Mouse (Mus musculus): ENCODE measurements around the gene Clcn2. TPM values are rescaled to one million over a fixed set of nuclear protein-coding genes. Genes with fewer than 3 reads are reported as not detected.

The Clcn2 gene
- polyA plus RNA-seq, 2 experiments = 5.6 to 16.7 TPM

DNA sequence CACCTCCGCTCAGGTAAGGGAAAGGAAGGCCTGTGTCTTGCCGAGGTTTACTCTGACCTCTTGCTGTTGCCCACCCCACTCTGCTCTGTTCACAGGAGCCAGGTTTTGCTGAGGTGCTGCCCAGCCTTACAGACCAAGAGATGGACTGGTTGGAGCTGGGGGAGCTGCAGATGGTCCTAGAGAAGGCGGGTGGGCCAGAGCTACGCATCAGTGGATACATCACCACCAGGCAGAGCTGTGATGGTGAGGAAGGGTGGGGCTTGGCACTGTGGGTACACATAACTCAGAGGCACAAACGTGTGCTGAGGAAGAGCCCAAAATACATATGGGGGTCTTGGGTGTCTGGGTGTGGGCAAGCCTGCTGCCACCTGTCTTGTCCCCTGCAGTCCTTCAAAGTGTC lies 18.1 kb upstream of the Clcn2 start:
- H3K36me3 ChIP-seq (replicated peaks; ENCODE audit: control insufficient read depth, insufficient read depth, low read depth) = no peaks in the 10 kb centered on the region
- no peak for DNase-seq (ENCODE audit: low read depth in 3 of 3, low spot score in 3 of 3)
- no peak for ATAC-seq (ENCODE audit: insufficient read depth)
- TF ChIP-seq CTCF (IDR thresholded peaks at IDR 0.05; ENCODE audit: low read depth) (no peak), EP300 (IDR thresholded peaks at IDR 0.05; ENCODE audit: low read depth) (no peak)
- no peak overlapping the region for H3K4me2 ChIP-seq (ENCODE audit: low read depth)
- H3K4me3 ChIP-seq (ENCODE audit: insufficient read depth in 1 of 2, low read depth in 2 of 2, low read length in 2 of 2) = no peak overlapping the region
- H3K27me3 ChIP-seq (ENCODE audit: control insufficient read depth, insufficient read depth, low read length) = peaks cover 53% of the 10 kb centered on the region
- no peaks in the 10 kb centered on the region for H3K9me3 ChIP-seq (ENCODE audit: control insufficient read depth, low read length)
- no peak overlapping the region for H3K9ac ChIP-seq (replicated peaks)
- no peaks in the 10 kb centered on the region for H3K4me1 ChIP-seq (replicated peaks; ENCODE audit: control insufficient read depth in 2 of 2, insufficient read depth in 2 of 2, low read length in 1 of 2)
- WGBS (ENCODE audit: insufficient replicate concordance) = 48% methylated on average over 5 of the region's 5 CpGs
- no peak overlapping the region for H3K27ac ChIP-seq

DNA sequence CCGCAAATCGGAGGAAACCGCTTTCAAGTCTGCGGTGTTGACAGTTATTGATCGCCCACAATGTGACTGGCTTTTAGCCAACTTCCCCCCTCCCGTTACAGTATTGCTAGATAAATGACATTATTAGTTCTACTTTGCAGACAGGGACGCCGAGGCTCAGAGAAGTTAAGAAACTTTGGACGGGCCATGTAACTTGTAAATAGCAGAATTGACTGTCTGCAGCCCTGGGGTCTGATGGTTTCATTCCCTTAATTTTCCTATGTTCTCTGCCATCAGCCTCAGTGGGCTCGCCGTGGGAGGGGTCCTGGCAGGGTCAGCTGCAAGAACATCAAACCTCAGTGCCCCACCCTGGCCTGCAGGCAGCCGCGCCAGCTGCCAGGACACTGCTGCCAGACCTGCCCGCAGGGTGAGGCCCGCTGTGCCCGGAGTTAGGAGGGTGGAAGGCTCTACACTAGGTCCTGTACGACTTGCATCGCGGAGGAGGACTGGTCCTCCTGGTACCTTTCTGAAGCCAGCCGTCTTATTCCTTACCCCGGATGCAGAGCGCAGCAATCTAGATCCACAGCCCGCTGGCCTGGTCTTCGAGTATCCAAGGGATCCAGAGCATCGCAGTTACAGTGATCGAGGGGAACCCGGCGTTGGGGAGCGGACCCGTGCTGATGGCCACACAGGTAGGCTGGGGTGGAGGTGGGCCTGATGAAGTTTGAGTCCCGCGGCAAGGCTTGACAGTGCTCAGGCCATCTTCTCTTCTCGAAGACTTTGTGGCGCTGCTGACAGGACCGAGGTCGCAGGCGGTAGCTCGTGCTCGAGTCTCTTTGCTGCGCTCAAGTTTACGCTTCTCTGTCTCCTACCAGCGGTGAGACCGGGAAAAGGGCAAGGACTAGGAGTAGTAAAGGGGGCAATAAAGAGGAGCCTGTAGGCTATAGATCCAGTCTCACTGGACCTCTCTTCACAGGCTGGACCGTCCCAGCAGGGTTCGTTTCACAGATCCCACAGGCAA lies 16.5 kb upstream of the Clcn2 start, which contains the start of gene Thpo:
Gene Thpo (minus strand): TSS at position 781 of the 1,000 bp plus-strand sequence.
- 3% methylated on average over 45 of the region's 45 CpGs for WGBS (ENCODE audit: insufficient replicate concordance)
- Histone ChIP-seq H3K4me3 (ENCODE audit: insufficient read depth in 1 of 2, low read depth in 2 of 2, low read length in 2 of 2) (peak within 1 kb of the TSS; percentile 20 to 49), H3K9me3 (ENCODE audit: control insufficient read depth, low read length) (no peaks in the 10 kb centered on the region), H3K4me2 (ENCODE audit: low read depth) (peak within 1 kb of the TSS; percentile 62), H3K9ac (replicated peaks) (no peak within 1 kb of the TSS), H3K27ac (no peak within 1 kb of the TSS), H3K36me3 (replicated peaks; ENCODE audit: control insufficient read depth, insufficient read depth, low read depth) (no peaks in the 10 kb centered on the region), H3K4me1 (replicated peaks; ENCODE audit: control insufficient read depth in 2 of 2, insufficient read depth in 2 of 2, low read length in 1 of 2) (0 out of 4 replicates have a peak, but pooled peaks cover 0 to 2% of the 10 kb centered on the region in 2 experiments), H3K27me3 (ENCODE audit: control insufficient read depth, insufficient read depth, low read length) (peaks cover 53% of the 10 kb centered on the region)
- no peak for TF ChIP-seq EP300 (IDR thresholded peaks at IDR 0.05; ENCODE audit: low read depth)
- TF ChIP-seq CTCF (IDR thresholded peaks at IDR 0.05; ENCODE audit: low read depth) = 0 out of 2 replicates have a peak, but pooled peaks have one; percentile 2
- ATAC-seq (ENCODE audit: insufficient read depth) (no peak), DNase-seq (ENCODE audit: low read depth in 3 of 3, low spot score in 3 of 3) (no peak)

DNA sequence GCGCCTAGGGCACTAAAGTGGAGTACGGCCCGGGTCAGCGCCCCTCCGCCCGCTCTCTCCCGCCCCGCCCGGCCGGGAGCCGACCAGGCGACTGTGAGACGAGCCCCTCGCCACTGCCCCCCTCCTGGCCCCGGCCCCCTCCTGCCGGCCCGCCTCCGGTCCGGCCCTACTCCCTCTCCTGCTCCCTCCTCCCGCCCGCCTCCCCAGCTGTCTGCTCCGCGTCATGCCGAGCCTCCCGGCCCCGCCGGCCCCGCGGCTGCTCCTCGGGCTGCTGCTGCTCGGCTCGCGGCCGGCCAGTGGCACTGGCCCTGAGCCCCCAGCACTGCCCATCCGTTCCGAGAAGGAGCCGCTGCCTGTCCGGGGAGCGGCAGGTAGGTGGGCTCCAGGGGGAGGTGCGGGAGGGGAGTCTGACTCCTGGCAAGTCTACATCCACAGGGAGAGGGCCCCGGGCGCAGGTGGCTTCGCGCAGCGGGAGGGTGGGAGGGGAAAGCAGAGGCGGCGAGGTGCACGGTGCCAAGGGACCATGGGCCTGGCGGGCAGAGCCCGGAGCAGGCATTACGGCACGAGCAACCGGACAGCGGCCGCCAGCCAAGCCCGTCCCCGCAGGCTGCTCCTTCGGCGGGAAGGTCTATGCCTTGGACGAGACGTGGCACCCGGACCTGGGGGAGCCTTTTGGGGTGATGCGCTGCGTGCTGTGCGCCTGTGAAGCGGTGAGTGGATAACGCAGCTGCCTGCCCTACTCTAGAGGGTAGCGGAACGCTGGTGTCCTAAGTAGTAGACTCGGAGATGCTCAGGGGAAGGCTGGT lies 15.6 kb upstream of the Clcn2 start, which contains the start of gene Chrd:
Gene Chrd (plus strand): TSS at position 203 of the 806 bp plus-strand sequence.
- TF ChIP-seq EP300 (IDR thresholded peaks at IDR 0.05; ENCODE audit: low read depth) = no peak
- TF ChIP-seq CTCF (IDR thresholded peaks at IDR 0.05; ENCODE audit: low read depth) = no peak
- Histone ChIP-seq H3K9me3 (ENCODE audit: control insufficient read depth, low read length) (no peaks in the 10 kb centered on the region), H3K4me2 (ENCODE audit: low read depth) (peak within 1 kb of the TSS; percentile 62), H3K27ac (no peak within 1 kb of the TSS), H3K36me3 (replicated peaks; ENCODE audit: control insufficient read depth, insufficient read depth, low read depth) (no peaks in the 10 kb centered on the region), H3K4me1 (replicated peaks; ENCODE audit: control insufficient read depth in 2 of 2, insufficient read depth in 2 of 2, low read length in 1 of 2) (0 out of 4 replicates have a peak, but pooled peaks cover 0 to 2% of the 10 kb centered on the region in 2 experiments), H3K27me3 (ENCODE audit: control insufficient read depth, insufficient read depth, low read length) (peaks cover 53% of the 10 kb centered on the region), H3K4me3 (ENCODE audit: insufficient read depth in 1 of 2, low read depth in 2 of 2, low read length in 2 of 2) (peak within 1 kb of the TSS; percentile 20 to 49), H3K9ac (replicated peaks) (peak within 1 kb of the TSS; percentile 27)
- no peak for DNase-seq (ENCODE audit: low read depth in 3 of 3, low spot score in 3 of 3)
- ATAC-seq (ENCODE audit: insufficient read depth) = peak; percentile 13; the same call in 1 of the 2 replicates
- under 1% methylated on average over 66 of the region's 70 CpGs for WGBS (ENCODE audit: insufficient replicate concordance)

DNA sequence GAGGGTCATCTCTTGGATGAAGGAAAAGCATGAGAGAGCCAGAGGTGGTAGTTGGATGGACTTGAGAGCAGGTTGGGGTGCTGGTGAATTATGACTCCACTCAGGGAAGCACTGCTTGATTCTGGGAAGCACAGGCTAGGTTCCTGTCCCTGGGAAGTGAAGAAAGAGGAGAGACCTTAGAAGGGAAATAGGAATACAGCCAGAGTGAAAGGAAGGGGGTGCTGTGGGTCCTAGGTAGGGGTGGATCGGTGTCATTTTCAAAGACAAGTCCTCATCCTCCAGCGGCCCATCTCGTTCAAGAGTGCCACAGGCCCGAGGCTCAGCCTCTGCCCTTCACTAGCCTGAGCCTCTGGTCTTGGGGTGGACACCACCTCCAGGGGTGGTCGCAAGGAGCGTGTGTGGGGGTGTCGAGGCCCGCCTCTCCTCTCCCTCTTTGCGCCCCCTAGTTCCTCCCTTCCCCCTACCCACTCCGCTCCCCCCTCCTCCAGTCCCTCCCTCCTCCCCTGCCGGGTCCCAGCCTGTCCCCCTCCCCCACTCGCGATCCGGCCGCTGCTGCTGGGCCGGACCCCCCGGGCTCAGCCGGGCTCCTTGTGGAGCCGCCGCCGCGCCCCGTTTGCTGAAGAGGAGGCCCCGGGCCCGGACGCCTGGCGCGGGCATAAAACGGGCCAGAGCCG lies 14.8 kb upstream of the Clcn2 start:
- DNase-seq (ENCODE audit: low read depth in 3 of 3, low spot score in 3 of 3) = no peak
- Histone ChIP-seq H3K27me3 (ENCODE audit: control insufficient read depth, insufficient read depth, low read length) (peaks cover 53% of the 10 kb centered on the region), H3K4me3 (ENCODE audit: insufficient read depth in 1 of 2, low read depth in 2 of 2, low read length in 2 of 2) (peak overlapping the region; percentile 16 to 49; a peak in 3 of 4 replicates), H3K36me3 (replicated peaks; ENCODE audit: control insufficient read depth, insufficient read depth, low read depth) (no peaks in the 10 kb centered on the region), H3K9me3 (ENCODE audit: control insufficient read depth, low read length) (no peaks in the 10 kb centered on the region), H3K27ac (no peak overlapping the region), H3K4me2 (ENCODE audit: low read depth) (peak overlapping the region; percentile 62), H3K9ac (replicated peaks) (peak overlapping the region; percentile 27), H3K4me1 (replicated peaks; ENCODE audit: control insufficient read depth in 2 of 2, insufficient read depth in 2 of 2, low read length in 1 of 2) (0 out of 4 replicates have a peak, but pooled peaks cover 0 to 2% of the 10 kb centered on the region in 2 experiments)
- ATAC-seq (ENCODE audit: insufficient read depth) = no peak
- WGBS (ENCODE audit: insufficient replicate concordance) = 2% methylated on average over 30 of the region's 30 CpGs
- TF ChIP-seq EP300 (IDR thresholded peaks at IDR 0.05; ENCODE audit: low read depth) (no peak), CTCF (IDR thresholded peaks at IDR 0.05; ENCODE audit: low read depth) (no peak)
